In the genomic region with DNA sequence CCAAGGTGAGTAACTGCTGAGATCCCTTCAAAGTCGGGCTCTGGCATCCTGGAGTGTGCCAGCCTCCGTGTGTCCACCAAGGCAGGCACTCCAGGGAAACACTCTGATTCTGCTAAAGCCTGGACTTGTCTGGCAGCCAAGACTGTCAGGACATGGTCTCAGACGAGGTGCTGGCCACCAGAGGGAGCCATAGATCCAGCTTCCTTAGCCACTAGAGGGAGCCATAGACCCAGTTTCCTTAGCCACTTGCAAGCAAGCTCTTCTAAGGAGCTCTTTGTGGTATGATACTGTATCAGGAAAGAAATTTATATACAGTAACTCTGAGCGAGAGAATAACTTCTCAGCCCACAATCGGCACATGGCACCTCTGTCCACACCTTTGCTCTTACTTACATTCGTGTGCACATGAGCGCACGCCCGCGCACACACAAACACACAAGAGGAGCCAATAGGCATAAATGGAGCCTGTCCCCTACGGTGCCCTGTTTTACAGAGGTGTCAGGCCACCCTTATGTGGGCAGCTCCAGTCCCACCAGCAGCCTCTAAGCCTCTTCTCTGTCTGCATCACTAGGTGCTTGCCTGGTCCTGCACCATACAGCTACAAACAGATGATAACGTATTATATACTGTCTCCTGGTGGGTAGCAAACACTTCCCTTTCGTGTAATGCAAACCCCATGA, we compare ENCODE assay signal across 8 mouse cellular contexts. TPM values are rescaled to one million over a fixed set of nuclear protein-coding genes. Genes with fewer than 3 reads are reported as not detected.
DNase-seq lines count a peak whose midpoint lies in the region; ATAC-seq lines count a peak whose summit lies in the region.

No protein-coding gene starts in this region.

- no peaks in the 10 kb centered on the region for H3K27me3 ChIP-seq in hindbrain, embryonic 15.5 days

- H3K9ac ChIP-seq in hindbrain, embryonic 15.5 days = no peak overlapping the region

- WGBS in hindbrain, embryonic 15.5 days = 39% methylated on average over 13 of the region's 13 CpGs

- H3K4me2 ChIP-seq in hindbrain, embryonic 15.5 days = no peak overlapping the region

- H3K27ac ChIP-seq in hindbrain, embryonic 15.5 days (replicated peaks) = peak overlapping the region; percentile 40

- peak; percentile 80 for ATAC-seq in hindbrain, embryonic 15.5 days (ENCODE audit: low FRiP score, low read depth)

- H3K36me3 ChIP-seq in hindbrain, embryonic 15.5 days = no peaks in the 10 kb centered on the region

- H3K9me3 ChIP-seq in hindbrain, embryonic 15.5 days = no peaks in the 10 kb centered on the region

- DNase-seq in T-cell, adult 2 months (ENCODE audit: low spot score) = peak; percentile 66
- peak; percentile 93 to 99 for DNase-seq in cerebellum, postnatal 36 days
- peak; percentile 98 for DNase-seq in frontal cortex, postnatal 36 days (ENCODE audit: low spot score in 2 of 2)
- DNase-seq in layer of hippocampus, postnatal 36 days = peak; percentile 92
- DNase-seq in lung, postnatal 36 days = peak; percentile 94
- DNase-seq in retina, postnatal 1 day = peak; percentile 93
- peak; percentile 83 for DNase-seq in thymus, postnatal 4 days

- H3K4me1 ChIP-seq in hindbrain, embryonic 15.5 days (replicated peaks) = peaks cover 33% of the 10 kb centered on the region

- H3K4me3 ChIP-seq in hindbrain, embryonic 15.5 days = no peak overlapping the region

RNA-seq across cellular contexts. Expression of gene Col18a1, which starts 35.6 kb away (rescaled TPM):
- 39.2 and 40.0 TPM in 2 replicates for polyA plus RNA-seq in hindbrain, embryonic 15.5 days (2015; fragmentation: Nextera tagmentation; extraction: Ambion mirVana)
- total RNA-seq in layer of hippocampus, postnatal 36 days (2021) = 1 to 10 TPM; 3.1 to 4.4 TPM
